Mouse (Mus musculus) cerebellum, adult 2 months (tissue): ENCODE measurements around the gene Gm48552.

Experiments
- CTCF ChIP-seq: fragments of 200-500 bp; IDR thresholded peaks from 2 replicates; pipeline ENCODE4 v1.5.1; 2011; ENCODE audit warnings: low read depth, mild to moderate bottlenecking, control low read depth, low read length, moderate library complexity, borderline replicate concordance; ENCODE audit not compliant: insufficient read depth
- POLR2A ChIP-seq: fragments of 200-500 bp; IDR thresholded peaks from 2 replicates; pipeline ENCODE4 v1.6.1; 2011; ENCODE audit warnings: low read length, control low read depth, borderline replicate concordance; ENCODE audit not compliant: insufficient read depth

GRCm38 (mm10) chr10:81351678-81352291 is 37.0 kb upstream of the Gm48552 start:
- TF ChIP-seq CTCF (no peak), POLR2A (no peak)
